Mouse (Mus musculus): Measurements from ENCODE around the gene Mybpc1.
"Not testable (repeated sequence)": the region's sequence is repeated elsewhere in the genome, so short reads cannot be mapped to it uniquely, and the experiment has no call there.

Mybpc1 gene

GRCm38 (mm10) chr10:88550225-88550624 is 54.7 kb downstream of the Mybpc1 start:
- no peak for DNase-seq (ENCODE audit: low spot score)

GRCm38 (mm10) chr10:88547635-88548034 is 57.3 kb downstream of the Mybpc1 start:
- no peak for DNase-seq (ENCODE audit: low spot score)

DNA sequence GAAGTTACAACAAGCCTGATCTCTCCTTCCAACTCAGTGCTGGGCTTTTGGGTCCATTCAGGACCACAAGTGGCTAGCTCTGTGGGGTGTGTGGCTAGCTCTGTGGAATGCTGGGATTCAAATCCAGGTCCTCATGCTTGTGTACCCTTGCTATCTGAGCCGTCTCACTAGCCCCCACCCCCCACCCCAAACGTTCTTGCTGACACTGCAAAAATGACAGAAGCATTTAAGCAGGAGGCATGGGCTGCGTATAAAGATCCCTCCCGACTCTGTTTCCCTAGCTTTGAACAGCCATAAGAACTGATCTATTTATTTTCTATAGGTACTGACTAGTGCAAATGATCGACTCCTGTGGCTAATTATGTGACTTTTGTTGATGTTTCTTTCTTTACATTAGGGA is 74.3 kb downstream of the Mybpc1 start:
- DNase-seq (ENCODE audit: low spot score): no peak

GRCm38 (mm10) chr10:88524016-88524415 is 80.9 kb downstream of the Mybpc1 start:
- DNase-seq (ENCODE audit: low spot score): no peak

GRCm38 (mm10) chr10:88523212-88523611 is 81.7 kb downstream of the Mybpc1 start:
- no peak for DNase-seq (ENCODE audit: low spot score)

DNA sequence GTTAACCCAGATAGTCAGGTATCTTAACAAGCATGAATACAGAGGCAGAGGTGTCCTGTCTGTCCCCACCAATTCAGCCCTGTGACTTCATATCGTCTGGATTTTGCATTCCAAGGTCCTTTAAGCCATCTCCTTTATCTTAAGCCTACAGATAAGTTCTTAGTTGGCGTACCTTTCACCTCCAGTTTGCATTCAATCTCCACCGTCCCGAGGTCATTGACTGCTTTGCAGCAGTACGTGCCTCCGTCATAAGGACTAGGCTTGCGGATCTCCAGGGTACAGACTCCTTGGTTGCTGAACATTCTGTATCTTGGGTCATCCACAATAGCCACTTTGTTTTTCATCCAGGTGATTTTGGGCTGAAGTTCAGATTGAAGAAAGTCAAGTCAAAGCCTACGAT is 82.2 kb downstream of the Mybpc1 start:
- DNase-seq (ENCODE audit: low spot score): no peak

- not testable (repeated sequence) for DNase-seq (ENCODE audit: low spot score)
These were observed 89.9 kb downstream of the Mybpc1 start for GRCm38 (mm10) chr10:88515049-88515448.

DNA sequence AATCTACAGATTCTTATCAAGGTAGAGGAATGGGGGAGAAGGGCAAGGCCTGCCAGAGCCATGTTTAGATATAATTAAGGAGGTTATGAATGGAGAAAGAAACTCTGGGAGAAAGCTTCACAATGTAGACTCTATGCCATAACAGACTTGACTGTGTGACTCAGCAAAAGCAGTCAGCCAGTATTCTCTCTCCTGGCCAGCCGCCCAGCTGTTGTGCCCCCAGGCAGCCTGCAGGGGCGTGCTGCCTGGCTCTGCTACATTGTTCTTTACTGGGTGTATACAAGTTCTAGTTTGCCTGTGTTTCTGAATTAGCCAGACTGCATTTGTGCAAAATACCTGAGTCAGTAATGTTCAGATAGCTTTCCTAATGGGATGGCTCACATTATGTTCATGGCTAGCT is 90.5 kb downstream of the Mybpc1 start:
- DNase-seq (ENCODE audit: low spot score): peak; percentile 47

GRCm38 (mm10) chr10:88513574-88514135 is 91.3 kb downstream of the Mybpc1 start:
- no peak for DNase-seq (ENCODE audit: low spot score)

- no peak for DNase-seq (ENCODE audit: low spot score)
These were observed 93.6 kb downstream of the Mybpc1 start for GRCm38 (mm10) chr10:88511355-88511754.

GRCm38 (mm10) chr10:88510503-88511271 is 94.3 kb downstream of the Mybpc1 start:
- DNase-seq (ENCODE audit: low spot score): no peak

- no peak for DNase-seq (ENCODE audit: low spot score)
These were observed 97.2 kb downstream of the Mybpc1 start for GRCm38 (mm10) chr10:88507691-88508143.

GRCm38 (mm10) chr10:88505256-88505655 is 99.7 kb downstream of the Mybpc1 start:
- no peak for DNase-seq (ENCODE audit: low spot score)

DNA sequence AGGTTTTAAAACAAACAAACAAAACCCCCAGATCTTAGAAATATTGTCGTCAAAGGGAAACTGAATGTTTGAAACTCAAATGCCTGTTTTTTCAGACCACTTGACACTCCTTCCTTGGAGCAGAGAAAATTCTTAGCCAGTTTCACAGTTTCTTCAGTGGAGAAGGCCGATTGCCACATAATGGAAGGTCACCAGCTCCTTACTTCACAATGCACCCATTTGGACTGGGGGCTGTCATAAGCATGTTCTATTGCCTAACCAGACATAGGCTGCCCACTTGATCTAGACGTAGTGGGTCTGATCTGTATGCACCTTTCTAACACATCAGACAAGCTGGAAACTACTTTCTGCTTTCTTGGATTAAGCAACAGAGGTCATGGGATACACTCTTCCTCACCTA is 100.5 kb downstream of the Mybpc1 start:
- no peak for DNase-seq (ENCODE audit: low spot score)

DNA sequence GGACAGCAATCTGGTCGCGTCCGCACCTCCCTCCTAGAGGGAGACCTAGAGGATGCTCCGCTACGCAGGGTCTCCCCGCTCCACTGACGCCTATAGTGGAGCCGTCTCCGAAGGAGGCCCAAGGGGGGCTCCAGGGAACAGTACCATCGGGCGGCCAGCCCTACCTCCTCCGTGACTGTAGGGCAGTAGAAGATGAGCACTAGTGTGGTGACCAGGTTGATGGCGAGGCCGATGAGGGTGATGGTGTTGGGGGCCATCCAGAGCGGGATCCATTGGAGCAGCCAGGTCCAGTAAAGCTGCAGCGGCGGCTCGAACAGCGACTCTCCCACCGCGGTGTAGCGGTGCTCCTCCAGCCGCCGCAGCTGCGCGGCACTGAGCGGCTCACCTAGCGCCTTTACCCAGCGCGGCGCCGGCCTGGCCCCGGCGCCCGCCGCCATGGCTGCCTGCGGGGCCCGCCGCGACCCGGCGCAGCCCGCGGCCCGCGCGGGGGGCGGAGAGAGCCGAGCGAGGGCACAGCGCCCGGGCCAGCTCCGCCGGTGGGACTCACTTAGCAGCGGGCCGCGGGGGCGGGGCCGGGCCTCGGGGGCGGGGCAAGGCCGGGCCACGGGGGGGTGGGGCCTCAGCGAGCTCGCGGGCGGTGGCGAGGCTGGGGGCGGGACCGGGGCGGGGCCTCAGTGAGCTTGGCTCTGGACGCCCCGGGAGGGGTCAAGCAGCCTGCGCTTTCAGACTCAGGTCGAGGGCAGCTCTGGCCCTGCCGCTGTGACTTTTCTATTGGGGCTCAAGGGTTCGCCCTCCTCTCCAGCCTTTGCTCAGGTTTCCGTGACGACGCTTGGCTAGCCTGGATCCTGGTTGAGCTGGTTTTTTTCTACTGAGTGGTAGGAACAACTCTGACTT is 101.3 kb downstream of the Mybpc1 start, which contains the start of gene Chpt1:
Gene Chpt1, minus strand, starts transcription at position 653 of the 894 bp plus-strand sequence.
- peak; percentile 83 for DNase-seq (ENCODE audit: low spot score)

DNA sequence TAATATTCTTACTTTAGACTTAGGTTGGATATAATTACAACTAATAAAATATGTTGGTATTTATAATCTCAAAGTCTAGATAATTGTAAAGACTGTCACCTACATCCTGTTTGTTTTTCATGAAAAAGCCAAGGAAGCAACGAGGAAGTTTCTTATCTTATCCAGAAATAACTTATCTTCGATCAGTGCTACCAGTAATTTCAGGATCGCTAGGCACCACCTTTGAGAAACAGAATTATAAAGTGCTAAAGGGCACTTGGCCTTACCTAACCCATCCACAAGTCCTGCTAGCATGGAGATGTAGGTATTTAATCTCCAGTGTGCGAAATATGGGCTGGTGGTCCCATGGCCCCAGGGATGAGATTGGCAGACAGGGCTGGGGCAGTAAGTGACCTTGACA is 102.0 kb downstream of the Mybpc1 start:
- DNase-seq (ENCODE audit: low spot score): no peak

- DNase-seq (ENCODE audit: low spot score): no peak
These were observed 102.8 kb downstream of the Mybpc1 start for GRCm38 (mm10) chr10:88501886-88502765.

- no peak for DNase-seq (ENCODE audit: low spot score)
These were observed 103.6 kb downstream of the Mybpc1 start for GRCm38 (mm10) chr10:88501370-88501769.

- DNase-seq (ENCODE audit: low spot score): no peak
These were observed 105.0 kb downstream of the Mybpc1 start for GRCm38 (mm10) chr10:88499993-88500392.

DNA sequence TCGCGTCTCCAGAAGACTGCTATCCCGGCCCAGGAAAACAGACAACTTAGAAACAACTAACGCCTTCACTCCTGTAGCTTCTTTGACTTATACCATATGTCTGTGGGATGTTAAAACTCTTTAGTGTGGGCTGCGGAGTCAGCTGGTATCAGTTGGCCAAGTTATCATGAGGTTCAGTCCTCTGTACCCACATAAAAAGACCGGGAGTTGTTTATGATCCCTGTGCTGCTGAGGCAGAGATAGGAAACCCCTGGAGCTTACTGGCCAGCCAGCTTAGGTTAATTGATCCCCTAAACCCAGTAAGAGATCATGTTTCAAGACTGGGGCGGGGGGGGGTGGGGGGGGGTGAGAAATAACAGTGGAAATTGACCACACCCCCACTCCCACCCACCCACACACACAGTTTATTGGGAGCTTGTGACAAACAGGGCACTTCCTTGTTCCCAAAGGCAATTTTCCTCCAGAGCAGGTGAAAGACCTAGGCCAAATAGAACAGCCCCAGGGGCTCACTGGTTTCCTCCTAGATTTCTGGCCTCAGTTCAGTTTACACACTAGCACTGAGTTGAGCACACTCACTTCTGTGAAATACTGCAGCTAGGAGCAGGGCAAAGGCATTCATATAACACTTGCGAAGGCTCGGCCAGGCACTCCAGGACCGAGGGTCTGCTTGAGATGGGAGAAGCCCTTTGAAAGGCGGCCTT is 107.9 kb downstream of the Mybpc1 start:
- no peak for DNase-seq (ENCODE audit: low spot score)

All from ovary, adult 18-20 months (tissue).